Mouse (Mus musculus) adrenal gland, adult 18-20 months (tissue): ENCODE data around the gene Llgl2. TPM values are rescaled to one million over a fixed set of nuclear protein-coding genes. Genes with fewer than 3 reads are reported as not detected.

Source experiments
- DNase-seq, 2 experiments: peaks; one replicate each; pipeline ENCODE4 v3.0.0; 2021 to 2022; ENCODE audit warnings: low spot score in 2 of 2
- long read RNA-seq, 2 experiments: library from polyadenylated mRNA; stranded (forward); transcript quantifications; one replicate each; pipeline ENCODE4 v2.0.0; 2021
- total RNA-seq, 2 experiments: library from RNA; stranded (reverse); gene quantifications; 1 replicate in 1 of 2; 2 replicates in 1 of 2; pipeline ENCODE4 v1.2.3; 2021

Gene Llgl2
- total RNA-seq: 1 to 10 TPM; 5.8 to 8.0 TPM
- long read RNA-seq, experiment 1, partial matches to known transcripts: 2 of 7 reads
- long read RNA-seq, experiment 1, other reads (novel, unspliced or antisense): 3 of 7 reads
- long read RNA-seq, experiment 2, partial matches to known transcripts: 7 of 22 reads
- long read RNA-seq, experiment 2, other reads (novel, unspliced or antisense): 12 of 22 reads

DNA sequence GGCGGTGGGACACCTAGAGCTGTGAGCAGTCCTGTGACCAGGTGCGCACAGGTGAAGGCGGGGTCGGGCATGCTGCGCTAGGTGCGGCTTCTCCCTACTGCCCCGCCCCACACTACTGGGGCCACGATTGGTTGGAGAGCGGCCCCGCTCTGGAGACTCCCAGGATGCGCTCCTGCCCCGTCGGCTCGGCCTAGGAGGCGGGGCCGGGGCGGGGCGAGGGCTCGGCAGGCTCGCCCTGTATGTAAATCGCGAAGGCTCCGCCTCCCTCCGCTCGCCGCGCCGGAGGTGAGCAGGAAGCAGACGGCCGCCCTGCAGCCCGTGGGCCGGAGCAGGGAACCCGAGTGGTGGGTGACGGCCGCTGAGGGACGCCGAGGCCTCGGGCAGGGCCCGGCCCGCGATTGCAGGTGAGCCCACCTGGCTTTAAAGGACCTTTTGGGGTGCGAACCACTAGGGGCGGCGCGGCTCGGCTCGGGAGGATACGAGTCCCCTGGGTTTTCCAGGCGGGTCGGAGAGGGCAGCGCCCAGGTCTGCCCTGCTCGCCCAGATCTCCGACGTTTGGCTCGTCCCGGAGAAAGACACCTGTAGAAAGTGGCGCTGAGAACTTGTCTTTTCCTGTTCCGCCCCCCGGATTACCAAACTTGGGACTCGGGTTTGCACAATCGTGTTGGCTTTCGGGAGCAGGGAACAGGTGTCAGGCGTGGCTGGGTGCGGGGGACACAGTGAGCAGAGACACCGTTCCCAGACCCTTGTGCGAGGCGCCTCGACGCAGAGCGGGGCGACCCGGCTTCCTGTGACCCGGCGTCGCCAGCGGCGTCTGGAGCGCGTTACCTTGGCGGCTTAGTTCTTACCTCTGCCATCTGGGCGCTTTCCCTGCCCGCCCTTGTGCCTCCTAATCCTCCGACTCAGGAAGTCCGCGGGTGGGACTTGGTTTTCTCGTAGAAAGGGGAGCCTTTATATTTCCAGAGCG is at the start of gene Llgl2:
Llgl2 (plus strand) TSS at position 276 of the 967 bp plus-strand sequence.
- peak; percentile 85 to 87 for DNase-seq

DNA sequence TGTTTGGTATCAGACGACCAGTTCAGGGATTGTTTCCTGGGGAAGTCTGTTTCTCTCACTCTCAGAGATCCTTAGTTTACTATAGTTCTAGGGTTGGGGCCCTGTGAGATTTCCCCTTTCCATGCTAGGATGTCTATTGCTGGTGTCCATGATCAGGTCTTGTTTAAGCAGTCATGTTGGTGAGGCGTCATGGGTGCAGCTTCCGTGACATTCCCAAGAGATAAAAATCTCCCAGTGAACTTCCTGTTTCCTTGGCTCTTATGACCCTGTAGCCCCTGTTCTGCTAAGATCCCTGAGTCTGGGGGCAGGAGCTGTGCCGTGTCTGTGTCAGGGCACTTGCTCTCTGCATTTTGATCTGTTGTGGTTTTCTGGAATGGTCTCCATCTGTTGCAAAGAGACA is 49.2 kb upstream of the Llgl2 start:
- DNase-seq: no peak

DNA sequence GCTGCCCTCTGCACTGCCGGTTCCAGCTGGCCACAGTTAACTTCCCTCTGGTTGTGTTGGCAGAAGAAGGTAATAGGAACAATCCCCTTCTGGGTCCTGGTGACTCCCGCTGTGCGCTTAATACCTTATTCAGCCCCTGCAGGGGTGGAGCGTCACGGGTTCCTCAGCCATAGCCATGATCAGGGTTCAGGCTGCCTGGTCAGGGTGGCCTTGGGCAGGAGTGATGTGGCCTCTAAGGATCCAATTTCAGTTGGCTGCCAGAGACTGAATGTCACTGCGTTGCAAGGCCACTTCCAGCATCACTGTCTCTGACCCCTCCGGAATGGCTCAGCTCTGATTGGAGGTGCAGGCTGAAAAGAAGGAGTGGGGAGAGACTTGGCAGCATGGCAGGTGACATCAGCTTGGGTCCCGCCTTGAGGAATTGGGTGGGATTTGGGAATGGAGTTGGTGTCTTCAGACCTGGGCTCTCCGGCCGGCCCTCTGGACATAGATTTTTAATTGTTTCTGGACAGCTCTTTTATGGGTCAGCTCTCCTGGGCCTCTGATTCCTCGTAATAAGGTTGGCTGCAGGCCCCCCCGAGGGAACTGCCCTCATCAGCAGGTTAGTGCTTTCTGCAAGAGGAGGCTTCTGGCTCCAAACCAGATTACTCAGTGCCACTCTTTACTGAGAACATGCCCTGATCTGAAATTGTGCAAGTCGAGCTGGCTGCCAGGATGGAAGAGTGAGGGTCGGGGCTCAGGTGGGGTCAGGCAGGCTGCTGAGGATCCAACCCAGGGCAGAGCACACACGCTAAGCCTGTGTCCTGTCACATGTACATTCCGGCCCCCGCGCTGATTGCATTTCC is 47.8 kb upstream of the Llgl2 start:
- DNase-seq: peak in 1 of 2 experiments; percentile 68

DNA sequence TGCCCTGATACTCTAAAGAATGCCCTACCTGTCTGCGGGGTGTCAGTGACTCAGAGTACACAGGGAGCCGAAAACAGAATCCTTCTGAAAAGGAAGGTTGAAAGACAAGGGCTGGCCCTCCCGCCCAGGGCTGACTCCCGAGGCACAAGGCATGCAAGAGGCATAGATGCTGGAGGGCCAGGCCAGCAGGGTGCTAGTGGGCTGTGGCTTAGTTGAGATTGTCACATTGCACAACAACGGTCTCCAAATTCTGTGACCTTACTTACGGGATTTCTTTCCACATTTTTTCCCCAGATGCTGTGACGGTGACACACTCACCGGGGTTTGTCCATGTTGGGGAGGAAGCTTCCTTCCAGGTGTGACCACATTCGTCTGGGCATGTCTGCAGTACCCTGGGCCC is 46.9 kb upstream of the Llgl2 start:
- DNase-seq: no peak

DNA sequence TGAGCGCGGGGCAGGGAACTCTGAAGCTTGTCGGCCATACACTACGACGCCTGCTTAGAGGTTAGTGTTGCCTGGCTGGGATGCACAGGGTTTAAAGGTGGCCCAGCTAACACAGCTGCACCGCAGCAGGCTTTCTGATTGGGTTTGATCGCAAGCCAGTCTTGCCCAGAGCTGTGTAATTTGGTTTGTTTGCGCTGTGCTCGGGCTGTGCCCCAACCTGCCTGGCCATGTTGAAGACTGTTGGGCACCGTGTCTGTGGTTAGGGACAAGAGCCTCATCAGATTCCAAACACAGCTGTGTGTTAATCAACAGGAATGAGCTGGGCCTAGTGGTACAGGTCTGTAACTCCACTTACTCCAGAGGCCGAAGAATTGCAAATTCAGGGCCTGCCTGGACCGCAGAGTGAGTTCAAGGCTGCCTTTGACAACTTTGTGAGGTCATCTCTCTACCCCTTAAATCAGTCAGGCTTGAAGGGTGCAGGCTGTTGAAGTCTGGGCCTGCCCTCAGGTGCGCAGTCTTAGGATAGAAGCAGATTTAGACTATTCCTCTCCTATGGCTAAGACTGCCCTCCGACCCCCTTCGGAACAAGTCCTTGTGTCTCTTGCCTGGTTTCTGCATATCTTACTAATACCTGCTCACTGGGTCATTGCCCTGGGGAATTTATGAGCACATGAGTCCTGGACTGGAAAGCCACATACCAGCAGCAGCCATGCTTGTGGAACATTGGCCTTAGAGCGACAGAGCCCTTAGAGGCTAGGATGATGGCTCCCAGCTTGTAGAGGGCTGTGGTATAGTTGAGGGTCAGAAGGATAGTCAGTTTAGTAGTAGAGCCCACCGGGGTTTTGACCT is 46.1 kb upstream of the Llgl2 start:
- DNase-seq: no peak

DNA sequence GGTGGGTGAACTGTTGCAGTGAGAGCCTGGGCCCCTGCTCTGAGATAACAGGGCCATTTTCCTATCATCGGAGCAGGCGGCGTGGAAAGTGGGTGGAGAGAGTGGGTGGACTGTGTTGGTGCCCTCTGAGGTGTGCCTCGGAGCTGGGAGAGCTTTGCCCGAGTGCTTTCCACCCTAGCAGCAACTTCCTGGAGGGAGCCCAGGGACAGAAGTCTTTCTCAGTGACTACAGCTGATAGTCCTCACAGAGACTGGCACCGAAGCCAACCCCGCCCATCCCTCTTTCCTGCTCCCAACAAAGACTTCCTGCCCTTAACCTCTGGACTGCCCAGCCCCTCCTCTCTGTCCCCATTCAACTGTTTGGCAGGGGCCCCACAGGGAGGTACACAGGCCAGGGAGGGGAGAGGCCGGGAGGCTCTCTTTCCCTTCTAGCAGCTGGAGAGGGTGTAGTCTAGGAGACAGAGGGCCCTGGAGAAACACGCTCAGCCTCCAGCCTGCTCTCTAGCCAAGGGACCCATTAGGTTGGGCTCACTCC is 44.7 kb upstream of the Llgl2 start:
- peak; percentile 65 to 72 for DNase-seq

DNA sequence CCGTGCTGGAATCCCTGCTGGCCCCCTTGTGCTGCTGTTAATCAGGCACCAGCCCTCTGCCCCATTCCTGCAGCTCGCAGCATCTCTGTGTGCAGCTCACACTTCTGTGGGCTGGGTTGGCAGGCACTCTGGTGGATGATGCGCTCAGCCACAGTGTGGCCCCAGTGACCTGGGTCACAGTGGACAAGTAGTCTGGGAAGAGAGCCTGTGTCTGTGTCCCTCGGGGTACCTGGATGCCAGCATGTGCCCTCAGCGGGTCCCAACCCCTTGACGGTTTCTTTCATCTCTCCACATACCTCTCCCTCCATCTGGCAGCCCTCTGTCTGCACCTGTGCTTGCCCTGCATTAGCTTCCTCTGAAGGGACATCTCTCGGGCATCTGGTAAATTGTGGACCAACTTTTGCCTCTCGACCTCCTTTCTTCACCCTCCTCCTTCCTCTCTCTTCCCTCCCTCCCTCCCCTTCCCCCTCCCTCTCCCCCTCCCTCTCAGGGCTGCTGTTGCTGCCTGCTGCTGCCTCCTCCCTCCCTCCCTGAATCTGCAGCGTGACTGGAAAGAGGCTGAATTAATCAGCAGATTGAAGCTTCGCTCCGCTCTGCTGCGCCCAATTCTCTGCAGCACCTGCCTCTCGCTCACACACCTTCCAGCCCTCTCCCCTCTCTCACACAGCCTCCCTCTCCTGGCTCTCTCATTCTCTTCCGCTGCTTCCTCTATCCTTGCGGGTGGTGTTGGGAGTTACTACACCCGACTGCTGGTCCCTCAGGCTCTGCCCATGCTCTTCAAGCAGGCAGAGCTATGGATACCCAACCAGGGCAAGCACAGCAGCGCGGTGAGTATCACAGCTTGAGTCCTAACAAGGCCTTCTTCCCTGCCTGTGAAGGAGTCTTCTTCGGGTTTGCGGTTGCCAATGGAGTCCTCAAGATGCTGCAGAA is 43.4 kb upstream of the Llgl2 start:
- no peak for DNase-seq

DNA sequence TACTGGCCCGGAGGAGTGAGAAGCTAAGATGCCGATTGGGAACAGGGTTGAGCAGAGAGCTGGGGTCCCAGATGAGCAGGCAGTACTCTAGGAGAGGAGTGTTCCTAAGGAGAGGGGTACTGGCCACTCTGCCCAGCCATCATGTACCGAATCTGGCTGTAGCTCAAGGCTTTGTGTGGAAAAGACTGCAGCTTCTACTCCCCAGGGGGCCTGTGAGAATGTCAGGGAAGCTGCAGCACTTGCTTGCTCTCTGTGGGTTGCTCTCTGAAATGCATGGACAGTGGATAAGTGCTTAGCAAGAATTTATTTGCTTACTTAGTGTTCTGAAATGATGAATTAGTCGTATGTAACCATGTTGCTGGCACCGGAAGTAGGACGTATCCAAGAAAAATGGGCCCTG is 37.4 kb upstream of the Llgl2 start:
- no peak for DNase-seq

DNA sequence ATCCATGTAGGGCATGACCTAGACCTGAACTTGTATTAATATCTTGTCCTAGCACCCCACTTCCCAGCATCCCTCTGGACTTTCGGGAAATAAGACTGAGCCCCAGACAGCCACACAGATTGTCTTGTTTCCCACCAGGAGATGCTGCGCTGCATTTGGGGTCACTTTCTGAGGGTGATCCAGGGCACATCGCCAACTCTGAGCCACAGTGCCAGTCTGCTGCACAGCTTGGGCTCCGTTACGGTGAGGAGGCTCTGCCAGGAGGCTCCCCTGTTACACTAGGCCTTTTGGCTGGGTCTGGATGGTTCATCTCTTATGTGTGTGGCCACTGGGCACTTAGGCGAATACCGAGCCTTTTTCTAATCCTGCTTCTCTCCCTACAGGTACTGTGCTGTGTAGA is 34.1 kb upstream of the Llgl2 start:
- DNase-seq: no peak

DNA sequence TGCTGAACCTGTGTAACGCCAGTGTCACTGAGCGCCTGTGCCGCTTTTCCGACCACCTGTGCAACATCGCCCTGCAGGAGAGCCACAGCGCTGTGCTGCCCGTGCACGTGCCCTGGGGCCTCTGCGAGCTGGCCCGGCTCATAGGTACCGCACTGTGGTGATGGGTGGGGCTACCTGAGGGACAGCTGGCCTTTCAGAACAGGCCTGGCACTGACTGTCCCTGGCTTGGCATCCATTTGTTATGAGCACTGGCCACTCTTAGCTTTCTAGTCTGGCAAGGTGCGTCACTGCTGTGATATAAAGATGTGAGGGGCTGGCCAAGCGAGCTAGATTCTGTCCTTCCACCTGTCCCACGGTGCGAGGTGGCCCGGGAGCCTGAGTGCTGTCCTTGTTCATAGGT is 31.9 kb upstream of the Llgl2 start:
- DNase-seq: no peak

DNA sequence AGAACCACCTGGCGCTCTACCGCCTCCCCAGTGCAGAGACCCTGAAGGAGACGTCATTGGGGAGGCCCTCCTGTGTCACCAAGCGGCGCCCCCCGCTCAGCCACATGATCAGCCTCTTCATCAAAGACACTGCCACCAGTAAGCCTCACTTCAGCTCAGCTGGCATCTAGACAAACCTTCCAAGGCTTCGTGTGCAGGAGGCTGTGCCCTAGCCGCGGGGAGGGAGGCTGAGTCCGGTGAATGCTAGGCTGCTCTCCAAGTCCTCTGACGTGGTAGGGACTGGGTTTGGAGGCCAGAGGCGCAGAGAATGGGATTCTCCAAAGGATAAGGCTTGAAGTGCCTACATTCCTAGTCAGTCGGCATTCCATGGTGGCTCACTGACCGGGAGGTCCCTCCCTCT is 31.5 kb upstream of the Llgl2 start:
- DNase-seq: peak in 1 of 2 experiments; percentile 46

DNA sequence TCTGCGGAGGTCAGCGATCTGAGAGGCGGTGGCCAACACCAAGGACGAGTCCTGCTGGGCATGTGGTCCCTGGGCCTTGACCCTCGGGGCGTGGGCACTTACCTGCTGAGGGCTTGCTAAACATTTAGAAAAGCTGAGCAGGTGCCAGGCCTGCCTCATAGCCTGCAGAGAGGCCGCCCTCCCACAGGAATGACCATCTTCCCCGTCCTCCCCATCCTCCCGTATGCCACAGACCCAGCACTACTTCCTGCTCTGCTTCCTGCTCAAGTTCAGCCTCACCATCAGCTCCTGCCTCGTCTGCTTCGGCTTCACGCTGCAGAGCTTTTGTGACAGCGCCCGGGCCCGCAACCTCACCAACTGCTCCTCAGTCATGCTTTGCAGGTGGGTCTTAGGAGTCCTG is 27.0 kb upstream of the Llgl2 start:
- no peak for DNase-seq

DNA sequence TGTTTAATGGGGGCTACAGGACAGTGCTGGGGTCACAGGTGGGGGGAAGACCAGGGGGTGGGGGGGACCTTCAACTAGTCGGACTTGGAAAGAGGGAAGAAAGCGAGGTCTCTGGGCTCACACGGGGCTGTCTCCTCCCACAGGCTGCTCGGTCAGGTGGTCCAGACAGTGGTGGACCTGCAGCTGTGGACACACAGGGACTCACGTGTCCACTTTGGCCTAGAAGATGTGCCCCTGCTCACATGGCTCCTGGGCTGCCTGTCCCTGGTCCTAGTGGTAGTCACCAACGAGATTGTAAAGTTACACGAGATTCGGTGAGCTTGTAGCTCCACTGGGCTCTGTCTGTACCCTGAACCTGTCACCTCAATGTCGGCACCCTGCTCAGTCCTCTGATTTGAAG is 26.2 kb upstream of the Llgl2 start:
- DNase-seq: no peak

DNA sequence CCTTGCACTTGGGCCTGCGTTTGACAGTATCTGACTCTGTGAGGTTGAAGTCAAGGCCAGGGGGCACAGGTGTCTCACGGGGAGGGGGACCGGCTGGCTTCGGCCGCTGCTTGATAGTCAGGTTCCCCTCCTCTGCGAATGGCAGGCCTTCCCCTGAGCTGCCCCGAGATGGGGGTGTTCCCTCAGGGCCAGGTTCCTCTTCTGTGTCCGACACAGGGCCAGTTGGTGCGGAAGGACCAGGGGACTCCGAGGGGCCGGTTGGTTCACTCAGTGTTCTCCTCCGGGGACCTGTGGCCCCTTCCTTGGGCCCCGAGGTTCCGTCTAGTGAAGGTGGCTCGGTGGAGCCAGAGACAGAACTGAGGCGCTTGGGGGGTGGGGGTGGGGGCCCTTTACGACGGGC is 22.9 kb upstream of the Llgl2 start:
- DNase-seq: no peak

DNA sequence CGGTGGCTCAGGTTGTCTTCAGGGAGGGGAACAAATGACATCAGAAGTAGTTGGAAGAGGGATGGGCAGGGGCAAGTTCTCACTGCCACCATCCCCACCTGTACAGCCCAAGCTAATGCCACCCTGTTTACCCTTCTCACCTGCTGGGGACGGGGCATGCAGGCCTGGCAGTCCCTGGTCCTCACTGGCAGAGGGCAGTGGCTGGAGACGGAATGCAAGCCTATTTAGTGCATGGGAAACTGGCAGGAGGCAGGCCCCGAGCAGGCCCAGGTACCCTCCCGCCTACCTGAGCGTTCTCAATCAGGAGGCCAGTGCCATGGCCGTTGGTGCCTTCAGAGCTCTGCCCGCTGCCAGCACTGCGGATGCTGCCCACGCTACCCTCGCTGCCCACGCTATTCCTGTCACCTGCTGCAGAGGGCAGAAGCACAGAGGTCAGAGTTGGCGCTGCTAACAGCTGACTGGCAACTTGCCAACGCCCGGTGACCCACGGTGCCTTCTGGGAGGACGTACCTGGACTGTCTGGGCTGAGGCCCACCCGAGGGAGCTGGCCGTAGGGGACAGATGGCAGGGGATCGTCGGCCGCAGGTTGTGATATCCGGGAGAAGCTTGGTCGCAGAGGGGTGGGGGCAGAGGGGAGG is 20.7 kb upstream of the Llgl2 start:
- no peak for DNase-seq

DNA sequence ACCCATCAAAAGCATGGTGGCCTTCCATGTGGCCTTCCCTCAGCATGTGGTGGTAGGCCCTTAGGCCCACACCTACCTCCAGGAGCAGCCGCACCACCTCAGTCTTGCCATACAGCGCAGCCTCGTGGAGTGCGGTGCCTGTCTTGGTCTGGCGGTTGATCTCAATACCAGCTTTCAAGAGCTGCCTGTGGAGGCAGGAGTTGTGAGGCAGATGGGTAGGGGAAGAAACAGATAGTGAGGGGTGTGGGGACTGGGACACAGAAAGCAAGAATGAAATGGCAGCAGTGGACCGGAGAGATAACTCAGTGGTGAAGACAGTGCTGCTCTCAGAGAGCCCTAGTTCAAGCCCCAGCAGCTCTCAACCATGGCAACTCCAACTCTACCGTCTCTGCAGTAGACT is 18.8 kb upstream of the Llgl2 start:
- DNase-seq: no peak

DNA sequence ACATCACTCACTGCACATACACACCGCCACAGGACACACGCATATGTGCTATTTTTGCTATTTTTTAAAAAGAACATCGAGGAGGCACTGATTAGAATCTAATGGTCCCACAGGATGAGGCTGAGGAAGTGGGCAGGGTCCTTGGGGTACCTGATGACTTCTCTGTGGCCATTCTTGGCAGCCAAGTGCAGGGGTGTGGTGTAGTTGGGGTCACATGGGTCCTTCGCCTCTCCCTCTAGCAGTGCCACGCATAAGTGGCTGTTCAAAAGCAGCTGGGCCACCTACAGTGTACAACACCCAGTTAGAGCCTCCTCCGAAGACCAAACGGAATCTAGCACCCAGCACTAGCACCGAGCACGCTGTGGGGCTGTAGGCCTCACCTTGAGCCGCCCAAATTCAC is 17.7 kb upstream of the Llgl2 start:
- DNase-seq: no peak

DNA sequence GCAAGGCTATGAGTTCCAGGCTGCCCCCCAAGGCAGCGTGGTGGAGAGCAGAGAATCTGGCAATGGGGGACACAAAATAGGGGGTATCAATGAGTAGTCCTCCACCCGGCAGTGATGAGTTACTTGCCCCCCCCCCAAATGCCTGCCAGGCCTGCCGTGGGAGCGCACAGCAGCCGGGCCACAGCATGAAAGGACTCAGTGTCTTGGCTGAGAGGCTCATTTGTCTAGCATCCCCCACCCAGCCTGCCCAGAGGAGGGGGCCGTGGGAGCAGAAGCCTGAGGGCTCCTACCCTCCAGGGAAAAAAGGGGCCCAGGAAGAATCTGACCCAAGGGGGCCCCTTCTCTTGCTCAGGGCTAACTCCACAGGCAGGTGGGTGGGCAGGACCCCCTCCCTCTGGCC is 16.5 kb upstream of the Llgl2 start:
- no peak for DNase-seq

DNA sequence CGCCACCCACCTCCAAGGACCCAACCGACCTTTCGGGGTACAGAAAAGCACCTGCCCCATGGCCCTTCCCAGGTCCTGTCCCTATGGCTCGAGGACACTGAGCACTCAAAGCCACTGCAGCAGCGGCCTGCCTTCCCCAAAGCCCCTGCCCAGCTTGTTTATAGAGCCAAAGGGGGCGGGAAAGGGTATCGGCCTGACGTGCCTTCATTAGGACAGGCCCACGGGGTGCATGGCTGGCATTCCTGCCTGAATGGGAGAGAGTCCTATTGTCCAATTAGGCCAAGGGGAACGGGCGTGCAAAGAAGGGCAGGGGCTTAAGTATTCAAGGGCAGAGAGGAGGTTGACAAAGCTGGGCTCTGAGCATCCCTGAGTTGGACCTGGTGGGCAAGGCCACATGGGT is 15.9 kb upstream of the Llgl2 start:
- no peak for DNase-seq
